Mouse (Mus musculus): ENCODE data around the gene Bcl7a. TPM values are rescaled to one million over a fixed set of nuclear protein-coding genes. Genes with fewer than 3 reads are reported as not detected.
A peak's percentile ranks its signal among the peaks of the same experiment; 100 is the strongest.

The Bcl7a gene
- total RNA-seq (2021): 10 to 100 TPM in 1 of 2 experiments, 1 to 10 TPM in 1; 9.2 to 10.3 TPM
- polyA plus RNA-seq (2012; rRNA removed): 6.3 and 8.3 TPM in 2 replicates
- long read RNA-seq, full-length matches to known transcripts: 1 of 7 reads
- long read RNA-seq, partial matches to known transcripts: 3 of 7 reads
- long read RNA-seq, other reads (novel, unspliced or antisense): 3 of 7 reads

DNA sequence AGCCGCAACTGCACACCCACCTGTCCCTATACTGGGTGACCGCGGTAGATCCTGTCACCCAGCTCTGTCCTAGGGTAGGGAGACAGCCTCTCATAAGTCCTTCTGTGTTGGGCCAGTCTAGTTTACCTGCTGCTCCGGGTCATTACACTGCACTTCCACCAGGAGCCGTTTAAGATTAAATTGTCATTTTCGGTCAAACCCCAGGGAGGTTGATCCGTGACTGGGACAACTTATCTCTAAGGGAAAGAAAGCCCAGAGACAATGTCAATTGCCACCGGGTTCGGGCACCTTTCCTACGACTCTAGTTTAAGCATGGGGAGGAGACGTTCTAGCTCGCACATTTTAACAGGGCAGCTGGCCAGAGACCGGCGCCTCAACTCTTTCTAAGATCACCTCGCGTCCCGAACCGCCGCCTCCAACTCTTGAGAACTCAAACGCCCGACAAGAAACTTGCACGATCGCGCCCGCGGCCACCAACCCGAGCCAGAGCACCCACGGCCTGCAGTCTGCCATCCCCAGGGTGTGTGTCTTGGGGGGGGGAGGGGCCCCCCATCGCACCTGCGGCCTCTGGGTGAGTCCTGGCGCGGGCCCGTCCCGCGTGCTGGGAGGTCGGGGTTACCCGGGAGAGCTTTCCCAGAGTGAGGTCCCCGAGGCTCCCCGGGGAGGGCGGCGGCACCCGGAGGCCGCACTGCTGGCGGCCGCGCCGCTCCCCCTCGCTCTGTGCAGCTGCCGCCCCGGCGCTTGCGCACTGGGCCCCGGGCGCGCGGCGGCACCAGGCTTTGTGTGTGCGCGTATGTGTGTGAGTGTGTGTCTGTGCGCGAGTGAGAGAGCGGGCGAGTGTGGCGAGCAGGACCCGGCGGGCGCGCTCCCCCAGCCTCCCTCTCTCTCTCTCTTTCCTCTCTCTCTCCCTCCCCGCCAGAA is at the start of gene Bcl7a:
Gene Bcl7a (plus strand): TSS at position 128 of the 921 bp plus-strand sequence.
- Histone ChIP-seq H3K27ac (peak within 1 kb of the TSS; percentile 93), H3K27me3 (ENCODE audit: control insufficient read depth, insufficient read depth, low read length) (no peaks in the 10 kb centered on the region), H3K4me1 (ENCODE audit: control insufficient read depth, insufficient read depth, low read length) (no peaks in the 10 kb centered on the region), H3K9ac (ENCODE audit: low read depth, low read length) (peak within 1 kb of the TSS; percentile 96), H3K4me3 (peak within 1 kb of the TSS; percentile 83), H3K36me3 (ENCODE audit: control insufficient read depth, insufficient read depth, low read length) (no peaks in the 10 kb centered on the region; the same call in 1 of the 2 replicates), H3K79me2 (replicated peaks; ENCODE audit: control insufficient read depth, insufficient read depth, low read length) (peaks cover 4% of the 10 kb centered on the region; the same call in 1 of the 2 replicates)
- TF ChIP-seq EP300 (IDR thresholded peaks at IDR 0.05; ENCODE audit: insufficient read depth, low read depth, low read length): no peak
- TF ChIP-seq CTCF (IDR thresholded peaks at IDR 0.05): peak; percentile 56
- TF ChIP-seq POLR2A (IDR thresholded peaks at IDR 0.05; ENCODE audit: insufficient read depth, low read depth, low read length): peak; percentile 59; the same call in 1 of the 2 replicates
- WGBS: 2% methylated on average over 69 of the region's 69 CpGs
- DNase-seq: peak; percentile 94
- intact Hi-C loops (cut with DNase I): loop anchor here (1.0 kb wide), 1 partner anchor 20 kb away; no protein-coding TSS in a partner anchor

DNA sequence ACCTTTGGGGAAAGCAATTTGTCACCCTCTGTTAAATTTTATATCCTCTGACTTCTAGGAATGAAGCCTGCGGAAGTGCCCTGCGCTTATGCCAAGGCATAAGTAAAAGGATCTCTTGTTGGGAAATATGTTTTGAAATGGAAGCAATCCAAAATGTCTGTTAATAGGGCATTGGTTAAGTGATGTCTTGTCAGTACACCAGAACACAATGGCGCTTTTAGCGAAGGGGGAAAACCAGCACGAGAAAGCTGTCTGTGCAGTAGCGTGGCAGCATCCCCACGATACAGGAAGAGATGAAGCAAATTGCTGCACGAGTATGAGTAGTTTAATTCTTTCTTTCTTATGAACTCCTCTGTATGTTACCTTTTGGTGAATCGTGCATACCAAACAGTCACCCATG is 49.0 kb upstream of the Bcl7a start:
- TF ChIP-seq POLR2A (IDR thresholded peaks at IDR 0.05; ENCODE audit: insufficient read depth, low read depth, low read length) (no peak), EP300 (IDR thresholded peaks at IDR 0.05; ENCODE audit: insufficient read depth, low read depth, low read length) (no peak), CTCF (IDR thresholded peaks at IDR 0.05) (no peak)
- Histone ChIP-seq H3K4me3 (no peak overlapping the region), H3K79me2 (replicated peaks; ENCODE audit: control insufficient read depth, insufficient read depth, low read length) (no peaks in the 10 kb centered on the region), H3K27me3 (ENCODE audit: control insufficient read depth, insufficient read depth, low read length) (no peaks in the 10 kb centered on the region), H3K27ac (no peak overlapping the region), H3K36me3 (ENCODE audit: control insufficient read depth, insufficient read depth, low read length) (no peaks in the 10 kb centered on the region), H3K4me1 (ENCODE audit: control insufficient read depth, insufficient read depth, low read length) (no peaks in the 10 kb centered on the region), H3K9ac (ENCODE audit: low read depth, low read length) (no peak overlapping the region)
- no peak for DNase-seq
- WGBS: 87% methylated on average over 9 of the region's 9 CpGs
- intact Hi-C loops (cut with DNase I): no loop called here

DNA sequence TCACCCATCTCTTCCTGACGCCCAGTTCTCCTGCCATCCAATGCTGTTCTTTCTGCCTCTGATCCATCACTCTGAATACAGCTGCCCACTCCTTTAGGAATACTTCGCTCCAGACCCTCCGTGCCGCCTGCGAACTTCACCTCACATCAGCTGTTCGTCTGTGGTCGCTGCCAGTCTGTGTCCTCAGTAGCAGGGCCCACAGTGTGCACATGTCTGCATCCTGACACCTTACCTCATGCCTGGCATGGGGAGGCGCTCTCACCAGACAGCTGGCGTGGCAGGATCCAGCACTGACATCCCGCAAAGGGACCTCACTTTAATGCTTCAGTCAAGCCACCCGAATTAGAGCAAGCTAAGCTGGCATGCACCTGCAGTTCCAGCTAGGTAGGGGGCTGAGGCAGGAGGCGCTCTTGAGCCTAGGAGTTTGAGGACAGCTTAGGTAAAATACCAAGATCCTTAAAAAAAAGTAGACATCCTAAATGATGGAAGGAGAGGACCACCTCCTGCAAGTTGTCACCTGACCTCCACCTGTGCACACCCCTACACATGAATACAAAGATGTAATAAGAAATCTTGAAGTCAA is 47.3 kb upstream of the Bcl7a start:
- intact Hi-C loops (cut with DNase I): no loop called here

DNA sequence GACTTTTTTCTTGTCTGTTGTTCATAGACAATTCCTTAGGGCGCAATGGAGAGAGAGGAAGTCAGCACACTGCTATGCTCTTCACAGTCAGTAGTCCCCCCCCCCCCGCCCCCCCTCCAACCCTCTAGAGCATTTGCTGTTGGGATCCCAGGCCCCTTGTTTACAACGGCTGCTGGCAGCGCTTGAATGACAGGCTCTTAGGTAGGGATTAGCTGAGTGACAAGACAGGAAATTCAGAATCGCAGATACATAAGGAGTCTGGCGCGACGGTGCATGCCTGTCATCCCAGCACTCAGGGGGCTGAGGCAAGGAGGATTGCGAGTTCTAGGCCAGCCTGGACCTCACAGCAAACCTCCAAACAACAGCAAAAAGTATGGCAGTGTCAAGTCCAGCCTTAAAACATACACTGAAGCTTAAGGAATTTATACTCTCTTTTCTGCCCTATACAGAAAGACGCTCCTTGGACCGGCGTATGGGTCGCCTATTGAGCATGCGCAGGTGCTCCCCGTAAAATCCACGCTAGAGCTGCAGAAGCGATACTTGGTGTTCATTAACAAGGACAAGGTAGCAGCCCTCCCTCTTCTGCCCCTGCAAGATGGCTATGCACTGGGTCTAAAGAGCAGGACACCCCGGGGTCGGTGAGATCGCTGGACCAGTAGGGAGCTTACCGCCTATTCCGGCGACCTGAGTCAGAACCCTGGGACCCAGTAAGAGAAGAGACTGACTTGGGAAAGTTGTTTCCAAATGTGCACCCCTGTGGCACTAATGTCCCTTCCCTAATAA is 46.5 kb upstream of the Bcl7a start:
- no peak overlapping the region for H3K9ac ChIP-seq (ENCODE audit: low read depth, low read length)
- H3K27ac ChIP-seq: no peak overlapping the region
- H3K27me3 ChIP-seq (ENCODE audit: control insufficient read depth, insufficient read depth, low read length): no peaks in the 10 kb centered on the region
- intact Hi-C loops (cut with DNase I): no loop called here
- H3K36me3 ChIP-seq (ENCODE audit: control insufficient read depth, insufficient read depth, low read length): no peaks in the 10 kb centered on the region
- no peak overlapping the region for H3K4me3 ChIP-seq
- TF ChIP-seq POLR2A (IDR thresholded peaks at IDR 0.05; ENCODE audit: insufficient read depth, low read depth, low read length) (no peak), EP300 (IDR thresholded peaks at IDR 0.05; ENCODE audit: insufficient read depth, low read depth, low read length) (no peak), CTCF (IDR thresholded peaks at IDR 0.05) (no peak)
- 56% methylated on average over 23 of the region's 23 CpGs for WGBS
- no peak for DNase-seq
- no peaks in the 10 kb centered on the region; the same call in 1 of the 2 replicates for H3K4me1 ChIP-seq (ENCODE audit: control insufficient read depth, insufficient read depth, low read length)
- H3K79me2 ChIP-seq (replicated peaks; ENCODE audit: control insufficient read depth, insufficient read depth, low read length): no peaks in the 10 kb centered on the region

More for the DNA sequence above, 47.3 kb upstream of the Bcl7a start:
- TF ChIP-seq CTCF (IDR thresholded peaks at IDR 0.05) (peak; percentile 42), POLR2A (IDR thresholded peaks at IDR 0.05; ENCODE audit: insufficient read depth, low read depth, low read length) (no peak), EP300 (IDR thresholded peaks at IDR 0.05; ENCODE audit: insufficient read depth, low read depth, low read length) (no peak)
- H3K27me3 ChIP-seq (ENCODE audit: control insufficient read depth, insufficient read depth, low read length): no peaks in the 10 kb centered on the region
- no peak overlapping the region for H3K27ac ChIP-seq
- DNase-seq: no peak
- no peaks in the 10 kb centered on the region for H3K79me2 ChIP-seq (replicated peaks; ENCODE audit: control insufficient read depth, insufficient read depth, low read length)
- WGBS: 76% methylated on average over 12 of the region's 12 CpGs
- no peak overlapping the region for H3K9ac ChIP-seq (ENCODE audit: low read depth, low read length)
- no peak overlapping the region for H3K4me3 ChIP-seq
- no peaks in the 10 kb centered on the region for H3K36me3 ChIP-seq (ENCODE audit: control insufficient read depth, insufficient read depth, low read length)
- H3K4me1 ChIP-seq (ENCODE audit: control insufficient read depth, insufficient read depth, low read length): no peaks in the 10 kb centered on the region; the same call in 1 of the 2 replicates

DNA sequence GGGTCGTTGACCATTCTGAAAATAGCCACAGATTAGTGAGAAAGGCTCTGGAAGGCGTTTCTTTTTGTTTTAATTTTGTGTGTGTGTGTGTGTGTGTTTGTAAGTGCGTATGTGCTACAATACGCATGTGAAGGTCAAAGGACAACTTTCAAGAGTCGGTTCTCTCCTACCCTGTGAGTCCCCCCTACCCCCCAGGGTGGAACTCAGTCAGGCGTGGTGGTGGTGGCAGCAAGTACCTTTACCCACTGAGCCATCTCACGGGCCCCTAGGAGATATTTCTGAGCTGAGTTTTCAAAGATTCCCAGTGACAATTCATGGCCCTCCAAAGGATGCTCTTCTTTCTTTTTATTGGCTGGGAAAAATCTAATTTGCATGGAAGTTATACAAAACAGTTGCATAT is 45.8 kb upstream of the Bcl7a start:
- no peak for DNase-seq
- no peak overlapping the region for H3K27ac ChIP-seq

More for the DNA sequence above, 45.8 kb upstream of the Bcl7a start:
- H3K27me3 ChIP-seq (ENCODE audit: control insufficient read depth, insufficient read depth, low read length): no peaks in the 10 kb centered on the region
- 77% methylated on average over 7 of the region's 7 CpGs for WGBS
- no peak for TF ChIP-seq POLR2A (IDR thresholded peaks at IDR 0.05; ENCODE audit: insufficient read depth, low read depth, low read length)
- no peaks in the 10 kb centered on the region for H3K36me3 ChIP-seq (ENCODE audit: control insufficient read depth, insufficient read depth, low read length)
- H3K79me2 ChIP-seq (replicated peaks; ENCODE audit: control insufficient read depth, insufficient read depth, low read length): no peaks in the 10 kb centered on the region
- H3K4me1 ChIP-seq (ENCODE audit: control insufficient read depth, insufficient read depth, low read length): no peaks in the 10 kb centered on the region; the same call in 1 of the 2 replicates
- H3K4me3 ChIP-seq: no peak overlapping the region
- intact Hi-C loops (cut with DNase I): no loop called here
- H3K9ac ChIP-seq (ENCODE audit: low read depth, low read length): no peak overlapping the region
